ENCODE assay signal across 8 mouse cellular contexts in the genomic region with DNA sequence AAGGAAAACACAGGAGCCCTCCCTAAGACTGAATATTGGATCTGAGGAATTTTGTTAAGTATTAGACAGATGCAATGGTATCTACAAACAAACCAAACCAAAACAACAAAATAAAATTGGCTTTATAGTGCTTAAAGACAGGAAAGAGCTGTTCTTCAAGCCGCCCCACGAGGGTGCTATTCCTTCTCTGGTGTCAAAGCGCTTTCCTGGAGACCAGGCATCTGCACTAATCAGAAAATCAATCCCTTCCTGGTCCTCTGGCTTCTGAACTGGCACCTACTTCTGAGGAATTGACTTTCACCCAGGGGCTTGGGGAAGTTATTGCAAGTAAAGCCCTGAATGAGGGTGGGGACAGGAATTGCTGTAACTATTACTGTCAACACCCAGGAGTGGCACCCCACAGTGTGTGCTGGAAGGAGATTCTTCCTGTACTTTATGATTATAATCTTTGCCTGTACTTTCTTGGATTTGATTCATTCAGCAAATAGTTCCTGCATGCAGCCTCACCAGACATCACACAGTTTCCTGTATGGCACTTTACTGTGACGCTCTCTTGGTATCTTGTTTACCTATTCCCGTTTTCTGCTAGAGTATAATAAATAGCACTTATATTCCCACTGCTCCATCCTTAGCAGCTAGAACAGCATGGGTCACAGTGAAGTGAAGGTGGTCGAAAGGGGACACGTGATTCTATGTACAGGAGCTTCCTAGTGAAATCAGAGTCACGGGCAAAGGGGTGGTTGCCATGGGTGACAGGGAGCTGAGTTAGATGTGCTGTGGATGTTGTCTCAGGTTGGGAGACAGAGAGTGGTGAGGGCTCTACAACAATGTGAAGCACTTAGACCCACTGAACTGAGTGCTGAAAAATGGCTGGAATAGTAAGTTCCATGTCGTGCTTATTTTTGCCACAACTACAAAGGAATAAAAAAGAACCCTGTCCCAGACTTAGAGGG.
DNase-seq lines count a peak whose midpoint lies in the region; ATAC-seq and TF ChIP-seq lines count a peak whose summit lies in the region.

No protein-coding gene starts in this region.

- no peaks in the 10 kb centered on the region for H3K27me3 ChIP-seq in intestine, embryonic 15.5 days (replicated peaks)
- H3K27me3 ChIP-seq in stomach, postnatal 0 days (ENCODE audit: control insufficient read depth, insufficient read depth, low read length) = no peaks in the 10 kb centered on the region

- no peak overlapping the region; the same call in 1 of the 2 replicates for H3K9ac ChIP-seq in intestine, embryonic 15.5 days
- no peak overlapping the region for H3K9ac ChIP-seq in stomach, postnatal 0 days (ENCODE audit: low read length)

- no peaks in the 10 kb centered on the region for H3K9me3 ChIP-seq in intestine, embryonic 15.5 days
- H3K9me3 ChIP-seq in stomach, postnatal 0 days (ENCODE audit: control insufficient read depth, low read length) = no peaks in the 10 kb centered on the region

- H3K4me2 ChIP-seq in intestine, embryonic 15.5 days (replicated peaks) = peak overlapping the region; percentile 53
- peak overlapping the region; percentile 46 for H3K4me2 ChIP-seq in stomach, postnatal 0 days (replicated peaks; ENCODE audit: low read depth)

- H3K27ac ChIP-seq in intestine, embryonic 15.5 days = no peak overlapping the region
- no peak overlapping the region for H3K27ac ChIP-seq in stomach, postnatal 0 days (replicated peaks)

- no peak for ATAC-seq in cerebellum, adult (ENCODE audit: insufficient number of reproducible peaks, low FRiP score, low TSS enrichment)
- peak; percentile 66 for ATAC-seq in intestine, embryonic 15.5 days
- ATAC-seq in stomach, postnatal 0 days (ENCODE audit: low FRiP score, low TSS enrichment) = peak; percentile 67

- no peak for TF ChIP-seq EP300 in stomach, postnatal 0 days (optimal IDR thresholded peaks at IDR 0.05)

- 0 out of 2 replicates have a peak overlapping the region, but pooled peaks have one; percentile 12 for H3K4me3 ChIP-seq in intestine, embryonic 15.5 days (replicated peaks)
- peak overlapping the region; percentile 12; the same call in 1 of the 2 replicates for H3K4me3 ChIP-seq in stomach, postnatal 0 days (ENCODE audit: low read depth, low read length)

- H3K4me1 ChIP-seq in intestine, embryonic 15.5 days (replicated peaks) = peaks cover 3% of the 10 kb centered on the region; the same call in 1 of the 2 replicates
- no peaks in the 10 kb centered on the region for H3K4me1 ChIP-seq in stomach, postnatal 0 days (replicated peaks; ENCODE audit: control insufficient read depth, insufficient read depth)

- DNase-seq in cerebellum, postnatal 10 days = peak; percentile 50 to 55
- peak; percentile 33 for DNase-seq in left cerebral cortex, postnatal 4 days
- DNase-seq in left cerebral cortex, postnatal 36 days (ENCODE audit: low spot score in 2 of 2) = no peak
- DNase-seq in ZHBTc4 (ENCODE audit: low read depth, low spot score) = peak; percentile 63
- peak; percentile 50 for DNase-seq in stomach, postnatal 0 days (ENCODE audit: low spot score)
- DNase-seq in gastrocnemius, postnatal 4 days (ENCODE audit: low spot score in 2 of 2) = no peak

- TF ChIP-seq CTCF in stomach, postnatal 0 days (IDR thresholded peaks at IDR 0.05; ENCODE audit: low read depth) = peak; percentile 70

- intact Hi-C loops in left cerebral cortex, postnatal 4 days (cut with DNase I) = no loop called here
- intact Hi-C loops in left cerebral cortex, postnatal 36 days (cut with DNase I) = loop anchor here (10.0 kb wide), 2 partner anchors 106 to 216 kb away; no protein-coding TSS in a partner anchor

- 36% methylated on average over 9 of the region's 9 CpGs for WGBS in intestine, embryonic 15.5 days
- 37% methylated on average over 9 of the region's 9 CpGs for WGBS in stomach, postnatal 0 days

- no peaks in the 10 kb centered on the region for H3K36me3 ChIP-seq in intestine, embryonic 15.5 days
- no peaks in the 10 kb centered on the region for H3K36me3 ChIP-seq in stomach, postnatal 0 days (ENCODE audit: control insufficient read depth, insufficient read depth, low read length)

Comparison
In these comparisons a context has a peak if more than half of its experiments do, and no peak if none do; other contexts are left out.
1. DNase-seq: peak in cerebellum, postnatal 10 days (2 of 2), left cerebral cortex, postnatal 4 days (single experiment), ZHBTc4 (single experiment) and stomach, postnatal 0 days (single experiment); none in left cerebral cortex, postnatal 36 days (0 of 2) and gastrocnemius, postnatal 4 days (0 of 2).